Mouse (Mus musculus) heart, adult 2 months (tissue): ENCODE measurements at regions not wholly inside any gene's neighbourhood (a gene's known extent, or its start where the extent isn't known, plus 50 kb on each side); places are given as distances from the start of the nearest gene placed in this dataset.

ENCODE experiments used
- CTCF ChIP-seq: fragments of 200-600 bp; IDR thresholded peaks from 2 replicates; pipeline ENCODE4 v1.8.1; 2022; ENCODE audit warnings: antibody characterized with exemption, mild to moderate bottlenecking, moderate library complexity
- POLR2A ChIP-seq: fragments of 200-500 bp; IDR thresholded peaks from 2 replicates; pipeline ENCODE4 v1.6.1; 2011; ENCODE audit warnings: mild to moderate bottlenecking, low read depth, low read length, control low read depth; ENCODE audit not compliant: insufficient read depth

- TF ChIP-seq CTCF (no peak), POLR2A (no peak)
Measured at GRCm38 (mm10) chr7:37337616-37338015, 435.8 kb downstream of the Zfp536 start.
